Mouse (Mus musculus) limb, embryonic 14.5 days (tissue): ENCODE results near the gene Gcnt1. TPM values are rescaled to one million over a fixed set of nuclear protein-coding genes. Genes with fewer than 3 reads are reported as not detected.

ENCODE experiments used
- ATAC-seq: fragments of 200-750 bp; cut with Nextera tagmentation; 2 replicates; pipeline ENCODE4 v1.8.0; 2017; ENCODE audit warnings: low read depth, moderate number of reproducible peaks, moderate TSS enrichment; ENCODE audit not compliant: low FRiP score
- DNase-seq: peaks from one replicate; pipeline ENCODE4 v3.0.0-alpha.2; 2015; ENCODE audit warnings: low spot score
- H3K27ac ChIP-seq: fragments of 300-500 bp; sonication (generic); replicated peaks from 2 replicates; pipeline ENCODE4 v1.5.1; 2014; ENCODE audit warnings: low read depth, mild to moderate bottlenecking, low read length, moderate library complexity, mixed read lengths
- H3K27me3 ChIP-seq: fragments of 300-500 bp; sonication (generic); 2 replicates; pipeline ENCODE4 v1.6.1; 2014; ENCODE audit warnings: low read length, mixed read lengths; ENCODE audit not compliant: control insufficient read depth, insufficient read depth
- H3K36me3 ChIP-seq: fragments of 300-500 bp; sonication (generic); 2 replicates; pipeline ENCODE4 v1.6.1; 2014; ENCODE audit warnings: mild to moderate bottlenecking, low read length, moderate library complexity, mixed read lengths; ENCODE audit not compliant: control insufficient read depth, insufficient read depth
- H3K4me1 ChIP-seq: fragments of 300-500 bp; sonication (generic); 2 replicates; pipeline ENCODE4 v1.6.1; 2014; ENCODE audit warnings: antibody characterized with exemption, low read length, mixed read lengths; ENCODE audit not compliant: control insufficient read depth, insufficient read depth
- H3K4me2 ChIP-seq: fragments of 300-500 bp; sonication (generic); replicated peaks from 2 replicates; pipeline ENCODE4 v1.6.1; 2014; ENCODE audit warnings: low read depth, mild to moderate bottlenecking, low read length, moderate library complexity; ENCODE audit not compliant: severe bottlenecking
- H3K4me3 ChIP-seq: fragments of 300-500 bp; sonication (generic); replicated peaks from 2 replicates; pipeline ENCODE4 v1.5.1; 2014; ENCODE audit warnings: low read length
- H3K9ac ChIP-seq: fragments of 300-500 bp; sonication (generic); 2 replicates; pipeline ENCODE4 v1.6.1; 2014; ENCODE audit warnings: mild to moderate bottlenecking, low read depth, low read length, moderate library complexity; ENCODE audit not compliant: severe bottlenecking
- H3K9me3 ChIP-seq: fragments of 300-500 bp; sonication (generic); 2 replicates; pipeline ENCODE4 v1.6.1; 2016; ENCODE audit warnings: low read length; ENCODE audit not compliant: control insufficient read depth
- POLR2A ChIP-seq: fragments of 200-500 bp; IDR thresholded peaks from 2 replicates; pipeline ENCODE4 v1.8.0; 2012; ENCODE audit warnings: inconsistent platforms, mild to moderate bottlenecking, moderate library complexity, borderline replicate concordance; ENCODE audit not compliant: insufficient read depth, insufficient read length; ENCODE audit errors: extremely low read depth
- WGBS: fragments of 180-500 bp; shearing (Covaris S2); extraction: QIAGEN DNeasy Blood & Tissue Kit; methylation state at CpG from one replicate; pipeline ENCODE4 v1.1.7; 2014; 5-methylcytosine and 5-hydroxymethylcytosine counted together
- polyA plus RNA-seq, 2 experiments: library from polyadenylated mRNA; depleted of rRNA in 1 of 2; stranded (reverse) in 1 of 2; unstranded in 1 of 2; fragments of >200 nt; fragmentation: Nextera tagmentation in 1 of 2; extraction: Ambion mirVana in 1 of 2; gene quantifications; 2 replicates each; pipeline versions ENCODE4 v1.2.1 to v1.2.3; 2012 to 2014

Gcnt1 gene
- polyA plus RNA-seq, 2 experiments, result 3.4 to 5.3 TPM

DNA sequence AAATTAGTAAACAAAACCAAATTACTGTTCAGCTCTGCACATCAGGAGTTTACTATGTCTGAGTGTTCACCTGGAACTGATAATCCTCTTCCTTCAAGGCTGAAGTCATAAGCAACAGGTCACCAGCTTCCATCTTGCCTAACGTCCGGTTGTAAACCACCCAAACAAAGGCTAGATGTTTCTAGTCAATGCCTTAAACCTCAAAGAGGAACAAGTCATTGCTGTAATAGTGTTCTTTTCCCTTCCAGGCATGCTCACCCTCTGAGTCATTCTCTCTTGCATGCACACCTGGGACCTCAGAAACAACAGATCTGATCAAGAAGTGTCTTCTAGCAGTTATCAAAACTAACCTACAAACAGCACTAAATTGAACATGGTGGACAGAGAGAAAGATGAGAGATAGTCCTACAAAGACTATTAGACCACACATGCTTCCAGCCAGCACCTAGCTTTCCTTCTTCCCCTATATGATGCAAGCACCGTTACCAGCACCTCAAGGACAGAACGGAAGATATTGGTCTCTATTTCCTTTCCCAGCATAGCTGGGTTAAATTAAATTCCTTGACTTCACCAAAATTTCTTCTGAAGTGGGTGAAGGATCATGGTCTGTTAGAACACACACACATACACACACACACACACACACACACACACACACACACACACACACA, 94.1 kb downstream of the Gcnt1 start:
- DNase-seq (no peak), ATAC-seq (no peak)
- no peak overlapping the region for H3K27ac ChIP-seq
- no peak overlapping the region for H3K4me2 ChIP-seq
- H3K27me3 ChIP-seq, result no peaks in the 10 kb centered on the region
- TF ChIP-seq POLR2A, result no peak
- H3K4me1 ChIP-seq, result no peaks in the 10 kb centered on the region
- H3K36me3 ChIP-seq, result no peaks in the 10 kb centered on the region
- H3K4me3 ChIP-seq, result no peak overlapping the region
- no peaks in the 10 kb centered on the region for H3K9me3 ChIP-seq
- WGBS, result 92% methylated on average over 4 of the region's 4 CpGs
- no peak overlapping the region for H3K9ac ChIP-seq

Other genes with a start within 250 kb of the Gcnt1 start
- gene Rfk, start 21.2 kb upstream of the Gcnt1 start, polyA plus RNA-seq (2012; rRNA removed), result 29.8 and 35.1 TPM in 2 replicates
- gene Rfk, start 21.2 kb upstream of the Gcnt1 start, polyA plus RNA-seq (2014; fragmentation: Nextera tagmentation; extraction: Ambion mirVana), result 57.2 and 59.0 TPM in 2 replicates